Mouse (Mus musculus) CH12.LX (cell line): ENCODE measurements around the gene Ifna6.
A peak's percentile ranks its signal among the peaks of the same experiment; 100 is the strongest.

Experiments used
- CHD1 ChIP-seq: IDR thresholded peaks from 2 replicates; pipeline ENCODE4 v1.6.1; 2012; ENCODE audit warnings: low read depth, low read length, improper control_type of control experiment, inconsistent platforms
- CTCF ChIP-seq, 2 experiments: IDR thresholded peaks in 1 of 2; conservative IDR thresholded peaks in 1 of 2; 2 replicates each; pipeline ENCODE4 v1.5.1; 2011 to 2012; ENCODE audit warnings: low read depth in 2 of 2, low read length in 2 of 2, improper control_type of control experiment in 1 of 2, inconsistent platforms in 1 of 2, mild to moderate bottlenecking in 1 of 2, moderate library complexity in 1 of 2
- E2F4 ChIP-seq: IDR thresholded peaks from 2 replicates; pipeline ENCODE4 v1.6.1; 2011; ENCODE audit warnings: low read depth, low read length, improper control_type of control experiment; ENCODE audit not compliant: insufficient replicate concordance
- EP300 ChIP-seq: IDR thresholded peaks from 2 replicates; pipeline ENCODE4 v1.6.1; 2011; ENCODE audit warnings: low read length, improper control_type of control experiment
- MAFK ChIP-seq: IDR thresholded peaks from 2 replicates; pipeline ENCODE4 v1.6.1; 2011; ENCODE audit warnings: low read length, improper control_type of control experiment; ENCODE audit not compliant: insufficient replicate concordance
- NELFE ChIP-seq: IDR thresholded peaks from 2 replicates; pipeline ENCODE4 v1.6.1; 2011; ENCODE audit warnings: low read depth, low read length, improper control_type of control experiment
- POLR2A ChIP-seq: IDR thresholded peaks from 2 replicates; pipeline ENCODE4 v1.6.1; 2011; ENCODE audit warnings: low read depth, mild to moderate bottlenecking, improper control_type of control experiment, low read length
- RAD21 ChIP-seq: IDR thresholded peaks from 2 replicates; pipeline ENCODE4 v1.6.1; 2011; ENCODE audit warnings: low read depth, mild to moderate bottlenecking, low read length, improper control_type of control experiment, moderate library complexity
- RCOR1 ChIP-seq: conservative IDR thresholded peaks from 2 replicates; pipeline ENCODE4 v1.6.1; 2012; ENCODE audit warnings: low read depth, mild to moderate bottlenecking, inconsistent platforms, low read length, improper control_type of control experiment
- SMC3 ChIP-seq: IDR thresholded peaks from 2 replicates; pipeline ENCODE4 v1.6.1; 2011; ENCODE audit warnings: low read depth, low read length, improper control_type of control experiment
- USF1 ChIP-seq: IDR thresholded peaks from 2 replicates; pipeline ENCODE4 v1.6.1; 2014; ENCODE audit warnings: low read depth, mild to moderate bottlenecking, inconsistent platforms, low read length, improper control_type of control experiment
- USF2 ChIP-seq: conservative IDR thresholded peaks from 2 replicates; pipeline ENCODE4 v1.6.1; 2011; ENCODE audit warnings: low read depth, low read length, improper control_type of control experiment
- ZMIZ1 ChIP-seq: IDR thresholded peaks from 2 replicates; pipeline ENCODE4 v1.6.1; 2012; ENCODE audit warnings: low read depth, mild to moderate bottlenecking, inconsistent platforms, low read length, improper control_type of control experiment

DNA sequence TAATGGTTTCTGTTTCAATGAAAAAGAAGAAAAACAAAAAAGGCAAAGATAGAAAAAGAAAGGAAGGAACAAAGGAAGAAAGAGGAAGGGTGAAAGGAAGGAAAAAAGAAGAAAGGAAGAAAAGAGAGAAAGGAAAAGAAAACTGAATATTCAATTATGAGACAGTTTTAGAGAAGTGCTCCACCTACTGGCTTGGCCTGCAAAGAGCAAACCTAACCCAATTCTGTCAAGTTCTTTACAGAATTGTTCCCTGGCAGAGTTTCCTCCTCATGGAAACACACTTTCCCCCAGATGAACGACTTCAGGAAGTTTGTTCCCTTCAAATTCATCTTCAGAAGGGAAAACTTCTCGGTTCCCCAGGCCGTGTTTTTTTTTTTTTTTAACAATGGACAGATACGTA lies 4.2 kb upstream of the Ifna6 start:
- TF ChIP-seq MAFK (no peak), CTCF (conservative IDR thresholded peaks at IDR 0.05 in 1 of 2, IDR thresholded peaks at IDR 0.05 in 1 of 2; ENCODE audit: low read depth in 2 of 2, low read length in 2 of 2) (peak; percentile 55 to 73), SMC3 (peak; percentile 46), ZMIZ1 (no peak), NELFE (no peak), RCOR1 (no peak), E2F4 (no peak), POLR2A (no peak), USF1 (no peak), USF2 (no peak), RAD21 (peak; percentile 19), CHD1 (no peak), EP300 (no peak)
